27 mouse cellular contexts compared by ENCODE assay signal in genomic region chr1:148720980-148721379, GRCm38 (mm10).
"Had no signal": no experiment of that assay in that cellular context is flagged by ENCODE, and none has a peak within 500 bp of the region (broad histone marks: within the 10 kb centered on the region; RNA-seq: fewer than 3 reads in every experiment).

No protein-coding gene starts in this region.

- H3K27me3 ChIP-seq: heart, embryonic 12.5 days; hindbrain, embryonic 12.5 days; intestine, embryonic 15.5 days; limb, embryonic 12.5 days; liver, embryonic 12.5 days had no signal

- H3K4me3 ChIP-seq: gastrocnemius, adult 2 months; heart, embryonic 10.5 days; heart, embryonic 12.5 days; hindbrain, embryonic 10.5 days; hindbrain, embryonic 12.5 days; intestine, embryonic 15.5 days; layer of hippocampus, adult 2 months; left cerebral cortex, adult 2 months; limb, embryonic 10.5 days; limb, embryonic 12.5 days; liver, embryonic 12.5 days had no signal

- H3K27ac ChIP-seq: gastrocnemius, adult 2 months; heart, embryonic 10.5 days; hindbrain, embryonic 10.5 days; hindbrain, embryonic 12.5 days; hindbrain, embryonic 14.5 days; intestine, embryonic 15.5 days; layer of hippocampus, adult 2 months; left cerebral cortex, adult 2 months; limb, embryonic 10.5 days; limb, embryonic 12.5 days; liver, embryonic 12.5 days; liver, embryonic 14.5 days had no signal

- DNase-seq: gastrocnemius, adult 2 months; gastrocnemius, postnatal 10 days; gastrocnemius, postnatal 25 days; heart, adult 18-20 months; heart, postnatal 10 days; heart, postnatal 4 days; kidney, adult 18-20 months; kidney, adult 8-10 months; kidney, postnatal 10 days; kidney, postnatal 25 days; kidney, postnatal 4 days; liver had no signal

- H3K9ac ChIP-seq: heart, embryonic 12.5 days; hindbrain, embryonic 12.5 days; hindbrain, embryonic 14.5 days; intestine, embryonic 15.5 days; limb, embryonic 12.5 days; liver, embryonic 12.5 days; liver, embryonic 14.5 days had no signal

- H3K4me2 ChIP-seq: heart, embryonic 12.5 days; hindbrain, embryonic 12.5 days; hindbrain, embryonic 14.5 days; intestine, embryonic 15.5 days; limb, embryonic 12.5 days; liver, embryonic 12.5 days had no signal

- H3K9me3 ChIP-seq: heart, embryonic 10.5 days; heart, embryonic 12.5 days; hindbrain, embryonic 10.5 days; hindbrain, embryonic 12.5 days; intestine, embryonic 15.5 days; limb, embryonic 10.5 days; limb, embryonic 12.5 days; liver, embryonic 12.5 days had no signal

- H3K4me1 ChIP-seq: heart, embryonic 10.5 days; heart, embryonic 12.5 days; hindbrain, embryonic 10.5 days; hindbrain, embryonic 12.5 days; intestine, embryonic 15.5 days; limb, embryonic 10.5 days; limb, embryonic 12.5 days; liver, embryonic 12.5 days had no signal

- H3K36me3 ChIP-seq: heart, embryonic 10.5 days; heart, embryonic 12.5 days; hindbrain, embryonic 10.5 days; hindbrain, embryonic 12.5 days; intestine, embryonic 15.5 days; limb, embryonic 10.5 days; limb, embryonic 12.5 days; liver, embryonic 12.5 days had no signal

- ATAC-seq: hindbrain, embryonic 16.5 days; inflammation-experienced regulatory T-cells, adult 6 months; intestine, embryonic 15.5 days; intestine, postnatal 0 days; liver, embryonic 12.5 days had no signal
